ENCODE assay signal across 9 mouse cellular contexts in the genomic region with DNA sequence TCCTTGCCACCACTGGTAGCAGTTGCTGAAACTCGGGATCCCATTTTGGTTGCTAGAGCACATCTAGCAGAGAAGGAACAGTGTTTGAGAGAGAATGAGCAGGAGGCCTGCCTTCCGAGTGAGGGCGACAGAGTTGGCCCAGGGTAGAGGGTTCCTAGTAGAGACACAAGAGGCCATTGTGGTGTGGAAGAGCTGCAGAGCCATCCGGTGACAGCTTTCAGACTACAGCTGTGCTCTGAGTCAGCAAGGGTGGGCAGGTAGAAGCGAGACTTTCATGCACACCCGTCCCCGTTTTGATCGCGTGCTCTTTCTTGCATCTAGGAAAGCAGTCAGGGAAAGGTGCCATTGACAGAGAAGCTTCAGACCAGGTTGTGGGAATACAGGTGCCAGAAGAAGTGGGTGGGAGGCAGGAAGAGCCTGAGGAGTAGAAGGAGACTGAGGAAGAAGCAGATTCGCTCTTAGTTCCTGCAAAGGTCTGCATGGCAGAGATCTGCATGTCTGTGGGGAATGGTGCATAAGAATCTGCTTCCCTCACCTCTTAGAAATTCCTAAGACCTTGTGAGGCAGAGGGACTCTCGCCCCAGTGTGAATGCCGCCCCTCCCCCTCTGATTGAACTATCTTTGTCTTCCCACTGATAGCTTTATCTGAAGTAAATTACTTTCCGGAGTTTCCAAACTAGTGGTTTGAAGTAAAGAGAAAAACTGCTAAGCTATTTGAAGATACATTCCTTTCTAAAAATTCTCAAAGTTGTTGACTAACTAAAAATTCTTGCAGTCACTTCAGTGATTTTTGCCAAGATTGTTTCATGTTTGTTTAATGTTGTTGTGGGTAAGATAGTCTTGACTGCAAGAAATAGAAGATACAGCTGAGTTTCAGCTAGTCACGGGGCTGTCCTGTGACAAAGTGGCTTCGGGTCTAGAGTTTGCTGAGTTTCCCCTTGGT. TPM values are rescaled to one million over a fixed set of nuclear protein-coding genes. Genes with fewer than 3 reads are reported as not detected.
A peak's percentile ranks its signal among the peaks of the same experiment; 100 is the strongest.
DNase-seq lines count a peak whose midpoint lies in the region; ATAC-seq and TF ChIP-seq lines count a peak whose summit lies in the region.
"Had no signal": no experiment of that assay in that cellular context is flagged by ENCODE, and none has a peak within 500 bp of the region (broad histone marks: within the 10 kb centered on the region; RNA-seq: fewer than 3 reads in every experiment).

No protein-coding gene starts in this region.

- no peak for TF ChIP-seq POLR2A in testis, adult 2 months (IDR thresholded peaks at IDR 0.05; ENCODE audit: control insufficient read depth, low read depth, low read length)

- no peak for TF ChIP-seq CTCF in testis, adult 2 months (IDR thresholded peaks at IDR 0.05; ENCODE audit: control insufficient read depth, insufficient read depth, insufficient replicate concordance, low read depth, low read length)

- no peaks in the 10 kb centered on the region for H3K36me3 ChIP-seq in heart, embryonic 11.5 days (ENCODE audit: control insufficient read depth, insufficient read depth, low read length)
- no peaks in the 10 kb centered on the region for H3K36me3 ChIP-seq in testis, adult 2 months (ENCODE audit: control insufficient read depth, insufficient read depth, low read length)
- no peaks in the 10 kb centered on the region for H3K36me3 ChIP-seq in intestine, embryonic 15.5 days
- H3K36me3 ChIP-seq in stomach, embryonic 14.5 days (ENCODE audit: control insufficient read depth, insufficient read depth, low read length) = no peaks in the 10 kb centered on the region; the same call in 1 of the 2 replicates

- H3K27me3 ChIP-seq in heart, embryonic 11.5 days (ENCODE audit: control insufficient read depth, insufficient read depth, low read length) = no peaks in the 10 kb centered on the region
- no peaks in the 10 kb centered on the region for H3K27me3 ChIP-seq in testis, adult 2 months (ENCODE audit: control insufficient read depth, insufficient read depth, low read length)
- H3K27me3 ChIP-seq in intestine, embryonic 15.5 days (replicated peaks) = no peaks in the 10 kb centered on the region
- H3K27me3 ChIP-seq in stomach, embryonic 14.5 days (ENCODE audit: control insufficient read depth, insufficient read depth, low read length) = no peaks in the 10 kb centered on the region
- H3K27me3 ChIP-seq: Patski had no signal

- H3K4me1 ChIP-seq in heart, embryonic 11.5 days (ENCODE audit: control insufficient read depth, insufficient read depth, low read length) = peaks cover 62% of the 10 kb centered on the region
- peaks cover 10% of the 10 kb centered on the region for H3K4me1 ChIP-seq in testis, adult 2 months (ENCODE audit: control insufficient read depth, insufficient read depth, low read length)
- H3K4me1 ChIP-seq in intestine, embryonic 15.5 days (replicated peaks) = peaks cover 43% of the 10 kb centered on the region
- peaks cover 32% of the 10 kb centered on the region for H3K4me1 ChIP-seq in stomach, embryonic 14.5 days (ENCODE audit: control insufficient read depth, insufficient read depth, low read length)

- 0 out of 2 replicates have a peak overlapping the region, but pooled peaks have one; percentile 10 for H3K4me3 ChIP-seq in heart, embryonic 11.5 days (ENCODE audit: low read depth, low read length)
- H3K4me3 ChIP-seq in testis, adult 2 months (ENCODE audit: control insufficient read depth, low read depth, low read length) = no peak overlapping the region
- H3K4me3 ChIP-seq in intestine, embryonic 15.5 days (replicated peaks) = no peak overlapping the region
- H3K4me3 ChIP-seq in stomach, embryonic 14.5 days (ENCODE audit: low read depth, low read length) = no peak overlapping the region

- H3K27ac ChIP-seq in heart, embryonic 11.5 days (ENCODE audit: low read depth, low read length) = peak overlapping the region; percentile 71
- peak overlapping the region; percentile 49; the same call in 1 of the 2 replicates for H3K27ac ChIP-seq in testis, adult 2 months (ENCODE audit: control insufficient read depth, insufficient read depth, low read depth, low read length)
- peak overlapping the region; percentile 37; the same call in 1 of the 2 replicates for H3K27ac ChIP-seq in intestine, embryonic 15.5 days
- H3K27ac ChIP-seq in stomach, embryonic 14.5 days (ENCODE audit: low read length) = peak overlapping the region; percentile 41; the same call in 1 of the 2 replicates

- 12% methylated on average over 15 of the region's 15 CpGs for WGBS in heart, embryonic 11.5 days (ENCODE audit: insufficient replicate concordance)
- WGBS in intestine, embryonic 15.5 days = 31% methylated on average over 15 of the region's 15 CpGs
- 28% methylated on average over 15 of the region's 15 CpGs for WGBS in stomach, embryonic 14.5 days

- H3K9ac ChIP-seq in heart, embryonic 11.5 days (ENCODE audit: low read depth, low read length) = no peak overlapping the region
- no peak overlapping the region for H3K9ac ChIP-seq in intestine, embryonic 15.5 days
- no peak overlapping the region for H3K9ac ChIP-seq in stomach, embryonic 14.5 days (replicated peaks; ENCODE audit: low read depth, low read length)

- intact Hi-C loops in heart, postnatal 25 days (cut with DNase I) = no loop called here

- ATAC-seq in heart, embryonic 11.5 days (replicated peaks; ENCODE audit: insufficient number of reproducible peaks, low FRiP score, low TSS enrichment) = no peak
- peak; percentile 41; the same call in 1 of the 2 replicates for ATAC-seq in intestine, embryonic 15.5 days
- ATAC-seq in stomach, embryonic 14.5 days (ENCODE audit: insufficient number of reproducible peaks, insufficient read depth, low FRiP score, low read depth) = no peak
- ATAC-seq: Patski had no signal

- H3K4me2 ChIP-seq in heart, embryonic 11.5 days = peak overlapping the region; percentile 40
- H3K4me2 ChIP-seq in intestine, embryonic 15.5 days (replicated peaks) = peak overlapping the region; percentile 32; the same call in 1 of the 2 replicates
- H3K4me2 ChIP-seq in stomach, embryonic 14.5 days (replicated peaks; ENCODE audit: low read depth, low read length) = no peak overlapping the region

- DNase-seq in heart, postnatal 25 days (ENCODE audit: low spot score) = no peak
- no peak for DNase-seq in testis, postnatal 14 days (ENCODE audit: low spot score)
- DNase-seq in cerebellum, adult 9-10 months = no peak
- no peak for DNase-seq in adrenal gland, postnatal 4 days (ENCODE audit: low spot score in 2 of 2)

- H3K9me3 ChIP-seq in heart, embryonic 11.5 days (replicated peaks; ENCODE audit: control insufficient read depth, low read length) = no peaks in the 10 kb centered on the region
- no peaks in the 10 kb centered on the region for H3K9me3 ChIP-seq in intestine, embryonic 15.5 days
- no peaks in the 10 kb centered on the region for H3K9me3 ChIP-seq in stomach, embryonic 14.5 days (ENCODE audit: control insufficient read depth, low read depth, low read length)

RNA-seq across cellular contexts. Expression of gene Map4k4, which starts 23.0 kb away (rescaled TPM):
- polyA plus RNA-seq in heart, embryonic 11.5 days (2014; fragmentation: Nextera tagmentation; extraction: Ambion mirVana) = 19.4 and 23.7 TPM in 2 replicates
- 100 to 1,000 TPM; 155 to 174 TPM for total RNA-seq in heart, postnatal 25 days (2021)
- polyA plus RNA-seq in testis, adult 2 months (2012; rRNA removed) = 18.5 and 25.6 TPM in 2 replicates
- polyA plus RNA-seq in intestine, embryonic 15.5 days (2015; fragmentation: Nextera tagmentation; extraction: Ambion mirVana) = 20.0 and 25.5 TPM in 2 replicates
- polyA plus RNA-seq in stomach, embryonic 14.5 days (2014; fragmentation: Nextera tagmentation; extraction: Ambion mirVana) = 36.7 and 42.6 TPM in 2 replicates
- 100 to 1,000 TPM; 200 to 208 TPM for total RNA-seq in adrenal gland, postnatal 4 days (2021)
